Mouse (Mus musculus) MEL (cell line): ENCODE measurements around the gene Prss56. TPM values are rescaled to one million over a fixed set of nuclear protein-coding genes. Genes with fewer than 3 reads are reported as not detected.

ENCODE experiments used
- DNase-seq: peaks from one replicate; pipeline ENCODE4 v3.0.0; 2011; ENCODE audit warnings: low read depth, low spot score
- H3K27ac ChIP-seq: 2 replicates; pipeline ENCODE4 v1.5.1; 2012; ENCODE audit warnings: low read depth, mild to moderate bottlenecking, control low read depth, low read length, moderate library complexity; ENCODE audit not compliant: control insufficient read depth
- H3K27me3 ChIP-seq, 2 experiments: fragments of 150-350 bp in 1 of 2; sonication (generic) in 1 of 2; 2 replicates each; pipeline ENCODE4 v1.6.1; 2012; ENCODE audit warnings: low read length in 2 of 2, mild to moderate bottlenecking in 2 of 2, improper control_type of control experiment in 1 of 2, moderate library complexity in 1 of 2; ENCODE audit not compliant: insufficient read depth in 2 of 2, control insufficient read depth in 1 of 2
- H3K36me3 ChIP-seq, 2 experiments: 2 replicates each; pipeline ENCODE4 v1.6.1; 2012 to 2014; ENCODE audit warnings: low read length in 2 of 2, improper control_type of control experiment in 1 of 2, inconsistent platforms in 1 of 2, mild to moderate bottlenecking in 1 of 2; ENCODE audit not compliant: insufficient read depth in 2 of 2, control insufficient read depth in 1 of 2
- H3K4me1 ChIP-seq, 2 experiments: fragments of 150-350 bp in 1 of 2; sonication (generic) in 1 of 2; 2 replicates each; pipeline ENCODE4 v1.6.1; 2012; ENCODE audit warnings: low read length in 2 of 2, improper control_type of control experiment in 1 of 2, mild to moderate bottlenecking in 1 of 2; ENCODE audit not compliant: insufficient read depth in 2 of 2, control insufficient read depth in 1 of 2
- H3K4me3 ChIP-seq, 2 experiments: fragments of 150-350 bp in 1 of 2; sonication (generic) in 1 of 2; 2 replicates each; pipeline ENCODE4 v1.5.1; 2012; ENCODE audit warnings: low read depth in 2 of 2, low read length in 2 of 2, mild to moderate bottlenecking in 2 of 2, moderate library complexity in 2 of 2, control low read depth in 1 of 2, improper control_type of control experiment in 1 of 2; ENCODE audit not compliant: control insufficient read depth in 1 of 2, insufficient read depth in 1 of 2
- H3K79me2 ChIP-seq: 2 replicates; pipeline ENCODE4 v1.6.1; 2012; ENCODE audit warnings: mild to moderate bottlenecking, low read length, moderate library complexity; ENCODE audit not compliant: control insufficient read depth, poor library complexity, insufficient read depth
- H3K9ac ChIP-seq: 2 replicates; pipeline ENCODE4 v1.6.1; 2012; ENCODE audit warnings: low read depth, mild to moderate bottlenecking, control low read depth, low read length, moderate library complexity; ENCODE audit not compliant: control insufficient read depth, poor library complexity, severe bottlenecking
- H3K9me3 ChIP-seq: fragments of 150-350 bp; sonication (generic); replicated peaks from 2 replicates; pipeline ENCODE4 v1.6.1; 2012; ENCODE audit warnings: mild to moderate bottlenecking, low read length, improper control_type of control experiment, moderate library complexity; ENCODE audit not compliant: insufficient read depth
- BHLHE40 ChIP-seq: IDR thresholded peaks from 2 replicates; pipeline ENCODE4 v1.6.1; 2012; ENCODE audit warnings: low read depth, mild to moderate bottlenecking, inconsistent platforms, low read length, improper control_type of control experiment, borderline replicate concordance
- CTCF ChIP-seq, 3 experiments: IDR thresholded peaks in 2 of 3; conservative IDR thresholded peaks in 1 of 3; 2 replicates each; pipeline ENCODE4 v1.5.1; 2011 to 2012; ENCODE audit warnings: low read length in 3 of 3, low read depth in 2 of 3, mild to moderate bottlenecking in 2 of 3, improper control_type of control experiment in 1 of 3, inconsistent platforms in 1 of 3, mixed read lengths in 1 of 3, moderate library complexity in 1 of 3; ENCODE audit not compliant: control insufficient read depth in 1 of 3, insufficient read depth in 1 of 3, poor library complexity in 1 of 3, severe bottlenecking in 1 of 3
- ETS1 ChIP-seq: IDR thresholded peaks from 2 replicates; pipeline ENCODE4 v1.6.1; 2012; ENCODE audit warnings: low read depth, mild to moderate bottlenecking, inconsistent platforms, low read length, improper control_type of control experiment, moderate library complexity
- GATA1 ChIP-seq: IDR thresholded peaks from 2 replicates; pipeline ENCODE4 v1.6.1; 2011; ENCODE audit warnings: low read depth, low read length, improper control_type of control experiment
- JUND ChIP-seq: IDR thresholded peaks from 2 replicates; pipeline ENCODE4 v1.6.1; 2011; ENCODE audit warnings: low read depth, mild to moderate bottlenecking, improper control_type of control experiment, low read length
- MAX ChIP-seq: IDR thresholded peaks from 2 replicates; pipeline ENCODE4 v1.6.1; 2011; ENCODE audit warnings: low read length, improper control_type of control experiment
- MAZ ChIP-seq: IDR thresholded peaks from 2 replicates; pipeline ENCODE4 v1.6.1; 2012; ENCODE audit warnings: low read depth, mild to moderate bottlenecking, inconsistent platforms, low read length, improper control_type of control experiment
- MYB ChIP-seq: IDR thresholded peaks from 2 replicates; pipeline ENCODE4 v1.6.1; 2011; ENCODE audit warnings: mild to moderate bottlenecking, low read depth, low read length, improper control_type of control experiment
- RAD21 ChIP-seq: IDR thresholded peaks from 2 replicates; pipeline ENCODE4 v1.6.1; 2011; ENCODE audit warnings: mild to moderate bottlenecking, low read depth, low read length, improper control_type of control experiment
- RCOR1 ChIP-seq: IDR thresholded peaks from 2 replicates; pipeline ENCODE4 v1.6.1; 2012; ENCODE audit warnings: low read depth, mild to moderate bottlenecking, inconsistent platforms, low read length, improper control_type of control experiment
- SIN3A ChIP-seq: IDR thresholded peaks from 2 replicates; pipeline ENCODE4 v1.6.1; 2012; ENCODE audit warnings: low read length, improper control_type of control experiment, inconsistent platforms
- SMC3 ChIP-seq: IDR thresholded peaks from 2 replicates; pipeline ENCODE4 v1.6.1; 2011; ENCODE audit warnings: low read depth, low read length, improper control_type of control experiment
- TAL1 ChIP-seq: IDR thresholded peaks from 2 replicates; pipeline ENCODE4 v1.6.1; 2012; ENCODE audit warnings: mild to moderate bottlenecking, inconsistent platforms, low read length, moderate library complexity, mixed read lengths
- TCF12 ChIP-seq: IDR thresholded peaks from 2 replicates; pipeline ENCODE4 v1.6.1; 2014; ENCODE audit warnings: low read depth, mild to moderate bottlenecking, inconsistent platforms, low read length, improper control_type of control experiment, moderate library complexity
- ZC3H11A ChIP-seq: IDR thresholded peaks from 2 replicates; pipeline ENCODE4 v1.6.1; 2012; ENCODE audit warnings: low read depth, mild to moderate bottlenecking, inconsistent platforms, low read length, improper control_type of control experiment
- polyA plus RNA-seq, 2 experiments: library from polyadenylated mRNA; stranded (reverse) in 1 of 2; unstranded in 1 of 2; fragments of >175 nt in 1 of 2; fragments of >200 nt in 1 of 2; gene quantifications; 2 replicates each; pipeline versions ENCODE4 v1.2.1 to v1.2.4; 2012; ENCODE audit warnings: low replicate concordance in 2 of 2, low read depth in 1 of 2; ENCODE audit not compliant: insufficient read length in 2 of 2, insufficient read depth in 1 of 2, missing spikeins in 1 of 2
- total RNA-seq: library from RNA; depleted of rRNA; stranded (reverse); fragments of 300-350 nt; gene quantifications from 2 replicates; pipeline ENCODE4 v1.2.3, GENCODE M21; 2012

The Prss56 gene
- total and polyA plus RNA-seq, 3 experiments, result 0.08 TPM; not detected in 2

DNA sequence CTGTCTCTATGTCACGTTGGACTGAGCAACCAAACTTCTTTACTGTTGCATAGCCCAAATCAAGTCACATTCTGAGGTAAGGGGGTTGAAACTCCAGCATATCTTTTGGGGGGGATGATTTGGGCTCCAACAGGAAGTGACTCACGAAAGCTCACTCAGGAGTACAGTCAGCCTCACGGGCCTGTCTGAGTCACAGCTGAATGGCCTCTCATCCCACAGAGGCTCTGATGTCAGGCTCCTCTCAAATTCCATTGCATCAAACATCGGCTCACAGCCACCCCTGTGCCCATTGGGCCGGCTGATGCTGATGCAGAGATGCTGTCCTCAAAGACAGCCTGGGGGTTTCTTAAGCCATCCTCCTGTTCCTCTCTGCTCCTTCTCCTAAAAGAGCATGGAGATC is 2.2 kb upstream of the Prss56 start:
- Histone ChIP-seq H3K4me3 (no peak overlapping the region), H3K4me1 (peaks cover 2 to 21% of the 10 kb centered on the region in 2 experiments; a peak in 3 of 4 replicates), H3K36me3 (peaks cover 0 to 15% of the 10 kb centered on the region in 2 experiments; a peak in 2 of 4 replicates), H3K27ac (peak overlapping the region; percentile 60), H3K9ac (peak overlapping the region; percentile 16; the same call in 1 of the 2 replicates), H3K79me2 (no peaks in the 10 kb centered on the region)
- peak; percentile 77 for DNase-seq
- TF ChIP-seq RCOR1 (0 out of 2 replicates have a peak, but pooled peaks have one; percentile 11), JUND (peak; percentile 79), SMC3 (no peak), BHLHE40 (peak; percentile 43; the same call in 1 of the 2 replicates), ETS1 (peak; percentile 69), GATA1 (no peak)
- TF ChIP-seq, all 39 proteins: peak for 4
- Histone ChIP-seq H3K27me3 (no peaks in the 10 kb centered on the region), H3K9me3 (no peaks in the 10 kb centered on the region)

DNA sequence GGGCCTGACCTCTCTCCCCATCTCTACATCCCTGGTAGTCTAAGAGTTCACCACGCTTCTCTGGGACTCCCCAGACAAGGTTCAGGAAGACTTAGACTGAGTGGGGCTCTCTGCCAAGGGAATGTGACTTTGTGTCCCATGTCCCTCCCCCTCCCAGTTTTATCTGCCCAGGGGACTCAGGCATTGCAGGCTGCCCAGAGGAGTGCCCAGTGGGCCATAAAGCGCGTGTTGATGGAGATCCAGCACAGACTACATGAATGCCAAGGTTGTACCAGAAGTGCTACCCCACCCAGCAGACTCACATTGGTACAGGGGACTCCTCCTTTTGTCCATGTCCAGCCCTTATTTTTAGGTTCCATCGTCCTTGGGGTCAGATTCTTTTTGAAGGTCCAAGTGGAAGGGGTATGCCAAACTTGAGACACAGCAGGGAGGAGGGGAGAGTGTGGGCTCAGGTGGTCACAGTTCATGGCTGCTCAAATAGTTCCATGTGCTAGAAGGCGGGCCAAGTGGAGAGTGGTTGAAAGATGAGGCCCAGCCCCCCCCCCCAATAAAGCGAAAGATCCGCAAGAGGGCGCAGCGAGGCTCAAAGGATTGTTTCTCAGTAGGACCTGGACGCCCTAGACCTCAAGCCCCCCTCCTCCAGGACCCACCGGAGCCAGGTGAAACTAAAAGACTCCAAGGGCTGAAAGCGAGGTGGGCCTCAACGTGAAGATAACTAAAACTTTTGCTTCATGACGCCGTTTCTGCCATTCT is 1.1 kb downstream of the Prss56 start:
- peaks cover 0 to 5% of the 10 kb centered on the region in 2 experiments; a peak in 2 of 4 replicates for H3K27me3 ChIP-seq

DNA sequence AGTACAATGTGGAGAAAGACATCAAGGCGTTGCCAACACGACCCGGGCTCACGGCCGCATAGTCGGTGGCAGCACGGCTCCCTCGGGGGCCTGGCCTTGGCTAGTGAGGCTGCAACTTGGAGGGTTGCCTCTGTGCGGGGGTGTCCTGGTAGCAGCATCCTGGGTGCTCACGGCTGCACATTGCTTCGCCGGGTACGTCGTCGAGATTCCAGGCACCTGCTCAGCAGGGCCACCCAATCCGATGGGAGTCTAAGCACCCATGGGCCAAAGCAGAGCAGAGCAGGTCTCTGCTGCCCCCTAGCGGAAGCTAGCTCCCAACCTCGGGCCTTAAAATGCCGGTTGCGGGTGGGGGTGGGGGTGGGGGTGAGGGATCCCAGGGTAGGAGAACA is 1.6 kb downstream of the Prss56 start:
- Histone ChIP-seq H3K9me3 (no peaks in the 10 kb centered on the region), H3K4me1 (peaks cover 2 to 21% of the 10 kb centered on the region in 2 experiments; a peak in 3 of 4 replicates), H3K79me2 (no peaks in the 10 kb centered on the region), H3K36me3 (peaks cover 0 to 14% of the 10 kb centered on the region in 2 experiments; a peak in 2 of 4 replicates)
- peak; percentile 81 for DNase-seq
- TF ChIP-seq MYB, result no peak
- peak; percentile 62 for TF ChIP-seq SMC3
- 0 out of 2 replicates have a peak, but pooled peaks have one; percentile 8 for TF ChIP-seq MAX
- TF ChIP-seq RAD21, result peak; percentile 67
- TF ChIP-seq TAL1, result no peak
- peak; percentile 63 to 93 (median 72) for TF ChIP-seq CTCF (IDR thresholded peaks at IDR 0.05 in 2 of 3, conservative IDR thresholded peaks at IDR 0.05 in 1 of 3; ENCODE audit: control insufficient read depth in 1 of 3, insufficient read depth in 1 of 3, low read depth in 2 of 3, low read length in 3 of 3, poor library complexity in 1 of 3, severe bottlenecking in 1 of 3)
- TF ChIP-seq ZC3H11A, result peak; percentile 64
- TF ChIP-seq, all 39 proteins: peak for 5
- peak overlapping the region; percentile 32; the same call in 1 of the 2 replicates for H3K9ac ChIP-seq
- peak overlapping the region; percentile 40 to 44; a peak in 3 of 4 replicates for H3K4me3 ChIP-seq
- no peak overlapping the region for H3K27ac ChIP-seq
- peaks cover 2 to 5% of the 10 kb centered on the region in 2 experiments; a peak in 2 of 4 replicates for H3K27me3 ChIP-seq

More for the DNA sequence above, 1.1 kb downstream of the Prss56 start:
- Histone ChIP-seq H3K9me3 (no peaks in the 10 kb centered on the region), H3K9ac (peak overlapping the region; percentile 32; the same call in 1 of the 2 replicates), H3K4me3 (peak overlapping the region; percentile 40 to 44; a peak in 3 of 4 replicates), H3K36me3 (peaks cover 0 to 14% of the 10 kb centered on the region in 2 experiments; a peak in 2 of 4 replicates)
- DNase-seq, result no peak
- TF ChIP-seq TCF12 (no peak), CTCF (IDR thresholded peaks at IDR 0.05 in 2 of 3, conservative IDR thresholded peaks at IDR 0.05 in 1 of 3; ENCODE audit: control insufficient read depth in 1 of 3, insufficient read depth in 1 of 3, low read depth in 2 of 3, low read length in 3 of 3, poor library complexity in 1 of 3, severe bottlenecking in 1 of 3) (peak in 2 of 3 experiments; percentile 37 to 48; a peak in 4 of 6 replicates), MAX (peak; percentile 40; the same call in 1 of the 2 replicates), SIN3A (no peak), MAZ (peak; percentile 44; the same call in 1 of the 2 replicates)
- TF ChIP-seq, all 39 proteins: peak for 3
- no peak overlapping the region for H3K27ac ChIP-seq
- no peaks in the 10 kb centered on the region for H3K79me2 ChIP-seq
- peaks cover 2 to 21% of the 10 kb centered on the region in 2 experiments; a peak in 3 of 4 replicates for H3K4me1 ChIP-seq
